ENCODE assay signal across 9 mouse cellular contexts in the genomic region with DNA sequence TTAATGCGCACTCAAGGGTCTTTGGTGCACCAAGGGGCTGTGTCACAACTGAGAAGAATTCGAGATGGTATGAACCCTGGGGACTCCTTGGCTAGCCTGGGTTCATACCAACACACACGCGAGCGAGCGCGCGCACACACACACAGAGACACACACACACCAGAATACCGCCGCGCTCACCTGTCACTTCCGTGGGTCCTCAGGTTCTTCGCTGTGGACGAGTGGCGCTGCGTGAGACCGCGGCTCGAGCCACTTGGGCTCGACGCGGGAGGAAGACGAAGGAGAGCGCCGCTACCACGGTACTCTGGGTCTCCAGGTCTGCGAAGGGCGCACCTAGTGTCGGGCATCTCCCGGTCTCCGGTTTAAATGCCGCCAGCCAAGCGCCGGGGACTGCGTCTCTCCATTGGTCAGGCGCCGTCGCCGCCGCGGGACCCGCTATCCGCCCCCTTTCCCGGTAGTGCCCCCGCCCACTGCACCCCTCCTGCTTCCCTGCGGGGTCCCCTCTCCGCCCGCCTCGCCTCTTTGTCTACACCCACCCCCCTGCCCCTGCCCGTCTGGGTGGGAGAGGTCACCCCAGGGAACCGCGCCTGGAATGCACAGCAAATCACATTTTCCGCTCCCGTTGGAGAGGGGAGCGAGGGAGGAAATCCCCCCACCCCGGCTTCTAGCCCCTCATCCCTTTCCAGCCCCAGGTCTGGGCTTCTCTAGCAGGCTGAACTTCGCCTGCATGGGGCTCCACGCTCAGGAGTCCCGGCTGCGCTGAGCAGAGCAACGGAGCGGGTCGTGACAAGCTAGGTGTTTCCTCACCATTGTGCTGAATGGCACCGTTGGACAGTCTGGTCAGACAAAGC. TPM values are rescaled to one million over a fixed set of nuclear protein-coding genes. Genes with fewer than 3 reads are reported as not detected.
DNase-seq lines count a peak whose midpoint lies in the region; ATAC-seq and TF ChIP-seq lines count a peak whose summit lies in the region.
"Had no signal": no experiment of that assay in that cellular context is flagged by ENCODE, and none has a peak within 500 bp of the region (broad histone marks: within the 10 kb centered on the region; RNA-seq: fewer than 3 reads in every experiment).

Gene Grem1 (minus strand): TSS at position 336 of the 851 bp plus-strand sequence.

- no peak within 1 kb of the TSS for H3K27ac ChIP-seq in kidney, embryonic 14.5 days (ENCODE audit: low read depth, low read length)
- peak within 1 kb of the TSS; percentile 72 for H3K27ac ChIP-seq in embryonic fibroblast, embryonic 13.5 days (ENCODE audit: insufficient read depth, low read length)
- H3K27ac ChIP-seq in neural tube, embryonic 14.5 days (ENCODE audit: low read depth, low read length): peak within 1 kb of the TSS; percentile 22; the same call in 1 of the 2 replicates

- H3K4me3 ChIP-seq in kidney, embryonic 14.5 days (ENCODE audit: low read length): peak within 1 kb of the TSS; percentile 47
- H3K4me3 ChIP-seq in embryonic fibroblast, embryonic 13.5 days (ENCODE audit: insufficient read depth, low read length): peak within 1 kb of the TSS; percentile 60
- peak within 1 kb of the TSS; percentile 55 for H3K4me3 ChIP-seq in neural tube, embryonic 14.5 days (ENCODE audit: low read depth, low read length)
- H3K4me3 ChIP-seq: megakaryocyte, embryonic 14.5 days had no signal

- peak; percentile 86 for TF ChIP-seq POLR2A in embryonic fibroblast, embryonic 13.5 days (IDR thresholded peaks at IDR 0.05; ENCODE audit: low read depth, low read length)

- intact Hi-C loops in gastrocnemius, postnatal 36 days (cut with DNase I): no loop called here

- ATAC-seq in kidney, embryonic 14.5 days (ENCODE audit: low FRiP score, low TSS enrichment): peak; percentile 47
- peak; percentile 73 for ATAC-seq in neural tube, embryonic 14.5 days (ENCODE audit: low read depth)

- H3K4me2 ChIP-seq in kidney, embryonic 14.5 days (replicated peaks; ENCODE audit: low read depth, low read length): peak within 1 kb of the TSS; percentile 83
- H3K4me2 ChIP-seq in neural tube, embryonic 14.5 days (ENCODE audit: low read depth, low read length): peak within 1 kb of the TSS; percentile 96

- H3K27me3 ChIP-seq in kidney, embryonic 14.5 days (ENCODE audit: control insufficient read depth, insufficient read depth, low read length): peaks cover 42% of the 10 kb centered on the region
- H3K27me3 ChIP-seq in neural tube, embryonic 14.5 days (ENCODE audit: control insufficient read depth, insufficient read depth, low read length): peaks cover 9% of the 10 kb centered on the region

- TF ChIP-seq CTCF in embryonic fibroblast, embryonic 13.5 days (IDR thresholded peaks at IDR 0.05; ENCODE audit: borderline replicate concordance, insufficient read depth, low read length): no peak

- H3K4me1 ChIP-seq in kidney, embryonic 14.5 days (ENCODE audit: control insufficient read depth, insufficient read depth, low read length): peaks cover 14% of the 10 kb centered on the region; the same call in 1 of the 2 replicates
- peaks cover 6% of the 10 kb centered on the region for H3K4me1 ChIP-seq in embryonic fibroblast, embryonic 13.5 days (ENCODE audit: control insufficient read depth, insufficient read depth, low read length)
- peaks cover 7% of the 10 kb centered on the region for H3K4me1 ChIP-seq in neural tube, embryonic 14.5 days (ENCODE audit: control insufficient read depth, insufficient read depth, low read length)

- under 1% methylated on average over 62 of the region's 64 CpGs for WGBS in kidney, embryonic 14.5 days
- under 1% methylated on average over 57 of the region's 64 CpGs for WGBS in neural tube, embryonic 14.5 days

- peak within 1 kb of the TSS; percentile 24; the same call in 1 of the 2 replicates for H3K9ac ChIP-seq in kidney, embryonic 14.5 days (ENCODE audit: low read depth, low read length)
- peak within 1 kb of the TSS; percentile 59 for H3K9ac ChIP-seq in neural tube, embryonic 14.5 days (replicated peaks; ENCODE audit: low read depth, low read length)

- DNase-seq in kidney, adult 9 months: no peak
- peak; percentile 66 for DNase-seq in Muller cell, postnatal 12 days (ENCODE audit: inconsistent ontology term)
- DNase-seq in kidney, postnatal 4 days: peak; percentile 34 to 45
- no peak for DNase-seq in adrenal gland, postnatal 25 days
- no peak for DNase-seq in gastrocnemius, postnatal 36 days

- H3K36me3 ChIP-seq in kidney, embryonic 14.5 days (ENCODE audit: control insufficient read depth, insufficient read depth, low read length): no peaks in the 10 kb centered on the region
- no peaks in the 10 kb centered on the region for H3K36me3 ChIP-seq in neural tube, embryonic 14.5 days (ENCODE audit: control insufficient read depth, insufficient read depth, low read length)

- H3K9me3 ChIP-seq in kidney, embryonic 14.5 days (ENCODE audit: control insufficient read depth, low read length): no peaks in the 10 kb centered on the region
- no peaks in the 10 kb centered on the region for H3K9me3 ChIP-seq in neural tube, embryonic 14.5 days (ENCODE audit: control insufficient read depth, low read length)

RNA-seq across cellular contexts. Expression of gene Grem1, which starts in this region (rescaled TPM):
- 0.17 and 0.31 TPM in 2 replicates for polyA plus RNA-seq in kidney, embryonic 14.5 days (2014; fragmentation: Nextera tagmentation; extraction: Ambion mirVana)
- 311 and 551 TPM in 2 replicates for polyA plus RNA-seq in embryonic fibroblast, embryonic 13.5 days (2011; ENCODE audit: insufficient read length, low read depth, missing spikeins)
- 2.3 and 2.8 TPM in 2 replicates for polyA plus RNA-seq in neural tube, embryonic 14.5 days (2014; fragmentation: Nextera tagmentation; extraction: Ambion mirVana)
- total RNA-seq in adrenal gland, postnatal 25 days (2021): 0.33 TPM in 1 of 2 replicates, not detected in the other
- total RNA-seq in gastrocnemius, postnatal 36 days (2021): not detected

Comparison
In these comparisons a context has a peak if more than half of its experiments do, and no peak if none do; other contexts are left out.
1. RNA of gene Grem1 (polyA plus RNA-seq): 311 to 551 TPM in embryonic fibroblast, embryonic 13.5 days; 2.3 to 2.8 TPM in neural tube, embryonic 14.5 days and 0.17 to 0.31 TPM in kidney, embryonic 14.5 days; every median in the first group is over 10 times any median in the second.
2. DNase-seq: peak in Muller cell, postnatal 12 days (single experiment) and kidney, postnatal 4 days (2 of 2); none in kidney, adult 9 months (single experiment), adrenal gland, postnatal 25 days (single experiment) and gastrocnemius, postnatal 36 days (0 of 2).
3. Peak in ATAC-seq, H3K4me3 ChIP-seq, H3K9ac ChIP-seq and H3K4me2 ChIP-seq in kidney, embryonic 14.5 days; RNA of the gene not detected or under 1 TPM.
4. Peak in every context shown above with its lines, with median percentiles within 50 percentile points of each other: H3K4me3 ChIP-seq.